Mouse (Mus musculus): ENCODE measurements around the gene Srgap1. TPM values are rescaled to one million over a fixed set of nuclear protein-coding genes. Genes with fewer than 3 reads are reported as not detected.

Srgap1 gene
- polyA plus RNA-seq, 1 experiment, result not detected

- Histone ChIP-seq H3K9me3 (no peaks in the 10 kb centered on the region), H3K4me1 (no peaks in the 10 kb centered on the region), H3K27me3 (replicated peaks) (no peaks in the 10 kb centered on the region), H3K4me3 (replicated peaks) (no peak overlapping the region), H3K36me3 (replicated peaks; ENCODE audit: low read length) (no peaks in the 10 kb centered on the region)
- no peak for TF ChIP-seq FLI1 (IDR thresholded peaks at IDR 0.05; ENCODE audit: low read length)
- TF ChIP-seq GATA1 (IDR thresholded peaks at IDR 0.05; ENCODE audit: borderline replicate concordance, low read length), result no peak
Observed at GRCm38 (mm10) chr10:121765174-121766057, 281.7 kb downstream of the Srgap1 start.

GRCm38 (mm10) chr10:121764469-121765173 is 282.5 kb downstream of the Srgap1 start:
- Histone ChIP-seq H3K36me3 (replicated peaks; ENCODE audit: low read length) (no peaks in the 10 kb centered on the region), H3K4me3 (replicated peaks) (no peak overlapping the region), H3K4me1 (no peaks in the 10 kb centered on the region), H3K27me3 (replicated peaks) (no peaks in the 10 kb centered on the region), H3K9me3 (no peaks in the 10 kb centered on the region)
- TF ChIP-seq FLI1 (IDR thresholded peaks at IDR 0.05; ENCODE audit: low read length) (no peak), GATA1 (IDR thresholded peaks at IDR 0.05; ENCODE audit: borderline replicate concordance, low read length) (no peak)

- no peak for TF ChIP-seq FLI1 (IDR thresholded peaks at IDR 0.05; ENCODE audit: low read length)
- TF ChIP-seq GATA1 (IDR thresholded peaks at IDR 0.05; ENCODE audit: borderline replicate concordance, low read length), result no peak
- Histone ChIP-seq H3K4me1 (no peaks in the 10 kb centered on the region), H3K4me3 (replicated peaks) (no peak overlapping the region), H3K36me3 (replicated peaks; ENCODE audit: low read length) (no peaks in the 10 kb centered on the region), H3K9me3 (no peaks in the 10 kb centered on the region), H3K27me3 (replicated peaks) (no peaks in the 10 kb centered on the region)
Observed at GRCm38 (mm10) chr10:121763191-121763590, 283.9 kb downstream of the Srgap1 start.

GRCm38 (mm10) chr10:121762141-121762540 is 285.0 kb downstream of the Srgap1 start:
- no peaks in the 10 kb centered on the region for H3K36me3 ChIP-seq (replicated peaks; ENCODE audit: low read length)
- no peaks in the 10 kb centered on the region for H3K27me3 ChIP-seq (replicated peaks)
- H3K4me1 ChIP-seq, result no peaks in the 10 kb centered on the region
- no peak overlapping the region for H3K4me3 ChIP-seq (replicated peaks)
- no peak for TF ChIP-seq GATA1 (IDR thresholded peaks at IDR 0.05; ENCODE audit: borderline replicate concordance, low read length)
- TF ChIP-seq FLI1 (IDR thresholded peaks at IDR 0.05; ENCODE audit: low read length), result no peak
- no peaks in the 10 kb centered on the region for H3K9me3 ChIP-seq

GRCm38 (mm10) chr10:121759095-121759494 is 288.0 kb downstream of the Srgap1 start:
- H3K9me3 ChIP-seq, result no peaks in the 10 kb centered on the region
- no peak for TF ChIP-seq GATA1 (IDR thresholded peaks at IDR 0.05; ENCODE audit: borderline replicate concordance, low read length)
- no peak for TF ChIP-seq FLI1 (IDR thresholded peaks at IDR 0.05; ENCODE audit: low read length)
- H3K36me3 ChIP-seq (replicated peaks; ENCODE audit: low read length), result no peaks in the 10 kb centered on the region
- H3K4me1 ChIP-seq, result no peaks in the 10 kb centered on the region; the same call in 1 of the 2 replicates
- no peaks in the 10 kb centered on the region for H3K27me3 ChIP-seq (replicated peaks)
- no peak overlapping the region for H3K4me3 ChIP-seq (replicated peaks)

GRCm38 (mm10) chr10:121756677-121757076 is 290.4 kb downstream of the Srgap1 start:
- no peak for TF ChIP-seq FLI1 (IDR thresholded peaks at IDR 0.05; ENCODE audit: low read length)
- TF ChIP-seq GATA1 (IDR thresholded peaks at IDR 0.05; ENCODE audit: borderline replicate concordance, low read length), result no peak
- Histone ChIP-seq H3K9me3 (no peaks in the 10 kb centered on the region), H3K36me3 (replicated peaks; ENCODE audit: low read length) (peaks cover 6% of the 10 kb centered on the region), H3K27me3 (replicated peaks) (no peaks in the 10 kb centered on the region), H3K4me1 (no peaks in the 10 kb centered on the region; the same call in 1 of the 2 replicates), H3K4me3 (replicated peaks) (no peak overlapping the region)

GRCm38 (mm10) chr10:121755822-121756221 is 291.3 kb downstream of the Srgap1 start:
- Histone ChIP-seq H3K27me3 (replicated peaks) (no peaks in the 10 kb centered on the region), H3K9me3 (0 out of 2 replicates have a peak, but pooled peaks cover under 1% of the 10 kb centered on the region), H3K4me3 (replicated peaks) (no peak overlapping the region), H3K36me3 (replicated peaks; ENCODE audit: low read length) (peaks cover 13% of the 10 kb centered on the region), H3K4me1 (no peaks in the 10 kb centered on the region; the same call in 1 of the 2 replicates)
- TF ChIP-seq GATA1 (IDR thresholded peaks at IDR 0.05; ENCODE audit: borderline replicate concordance, low read length), result no peak
- TF ChIP-seq FLI1 (IDR thresholded peaks at IDR 0.05; ENCODE audit: low read length), result no peak

GRCm38 (mm10) chr10:121754237-121754636 is 292.9 kb downstream of the Srgap1 start:
- Histone ChIP-seq H3K4me1 (no peaks in the 10 kb centered on the region; the same call in 1 of the 2 replicates), H3K9me3 (peaks cover 8% of the 10 kb centered on the region), H3K4me3 (replicated peaks) (no peak overlapping the region), H3K27me3 (replicated peaks) (no peaks in the 10 kb centered on the region), H3K36me3 (replicated peaks; ENCODE audit: low read length) (peaks cover 28% of the 10 kb centered on the region)
- TF ChIP-seq GATA1 (IDR thresholded peaks at IDR 0.05; ENCODE audit: borderline replicate concordance, low read length) (no peak), FLI1 (IDR thresholded peaks at IDR 0.05; ENCODE audit: low read length) (no peak)

GRCm38 (mm10) chr10:121750175-121750574 is 296.9 kb downstream of the Srgap1 start:
- Histone ChIP-seq H3K27me3 (replicated peaks) (no peaks in the 10 kb centered on the region), H3K9me3 (peaks cover 30% of the 10 kb centered on the region), H3K4me3 (replicated peaks) (no peak overlapping the region), H3K36me3 (replicated peaks; ENCODE audit: low read length) (peaks cover 69% of the 10 kb centered on the region), H3K4me1 (peaks cover 3% of the 10 kb centered on the region; the same call in 1 of the 2 replicates)
- TF ChIP-seq FLI1 (IDR thresholded peaks at IDR 0.05; ENCODE audit: low read length), result no peak
- no peak for TF ChIP-seq GATA1 (IDR thresholded peaks at IDR 0.05; ENCODE audit: borderline replicate concordance, low read length)

GRCm38 (mm10) chr10:121742336-121742735 is 304.8 kb downstream of the Srgap1 start:
- H3K36me3 ChIP-seq (replicated peaks; ENCODE audit: low read length), result peaks cover 47% of the 10 kb centered on the region
- no peak overlapping the region for H3K4me3 ChIP-seq (replicated peaks)
- H3K4me1 ChIP-seq, result peaks cover 27% of the 10 kb centered on the region
- TF ChIP-seq GATA1 (IDR thresholded peaks at IDR 0.05; ENCODE audit: borderline replicate concordance, low read length), result no peak
- TF ChIP-seq FLI1 (IDR thresholded peaks at IDR 0.05; ENCODE audit: low read length), result no peak
- H3K27me3 ChIP-seq (replicated peaks), result no peaks in the 10 kb centered on the region
- H3K9me3 ChIP-seq, result peaks cover 34% of the 10 kb centered on the region
